ENCODE assay signal across 9 mouse cellular contexts in the genomic region with DNA sequence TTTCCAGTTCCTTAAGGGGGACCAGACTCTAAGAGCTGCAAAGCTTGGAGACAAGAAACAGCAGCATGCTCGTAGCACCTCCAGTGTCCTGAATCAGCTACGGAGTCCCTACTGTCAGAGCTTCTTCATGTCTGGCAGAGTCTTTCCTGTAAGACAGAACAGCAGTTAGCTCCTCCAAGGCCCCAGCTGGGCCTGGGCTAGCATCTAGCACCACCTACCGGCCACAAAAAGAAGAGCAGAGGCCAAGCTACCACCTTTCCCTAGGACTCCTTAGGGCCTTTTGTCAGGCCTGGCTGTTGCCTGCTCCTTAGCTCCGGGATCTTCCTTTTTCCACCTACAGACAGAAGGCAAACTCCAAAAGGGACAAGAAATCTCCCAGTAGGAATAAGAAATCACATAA.
DNase-seq lines count a peak whose midpoint lies in the region; ATAC-seq lines count a peak whose summit lies in the region.
"Had no signal": no experiment of that assay in that cellular context is flagged by ENCODE, and none has a peak within 500 bp of the region (broad histone marks: within the 10 kb centered on the region; RNA-seq: fewer than 3 reads in every experiment).

No protein-coding gene starts in this region.

- H3K9ac ChIP-seq in liver, embryonic 11.5 days (ENCODE audit: low read depth, low read length) = no peak overlapping the region
- no peak overlapping the region for H3K9ac ChIP-seq in neural tube, embryonic 13.5 days
- H3K9ac ChIP-seq: embryonic facial prominence, embryonic 15.5 days had no signal

- no peak overlapping the region for H3K27ac ChIP-seq in liver, embryonic 11.5 days (ENCODE audit: low read depth, low read length)
- no peak overlapping the region for H3K27ac ChIP-seq in neural tube, embryonic 13.5 days (replicated peaks)
- H3K27ac ChIP-seq: embryonic facial prominence, embryonic 15.5 days had no signal

- peaks cover 18% of the 10 kb centered on the region for H3K27me3 ChIP-seq in liver, embryonic 11.5 days (replicated peaks; ENCODE audit: control insufficient read depth, insufficient read depth, low read length)
- H3K27me3 ChIP-seq in neural tube, embryonic 13.5 days = peaks cover 12% of the 10 kb centered on the region; the same call in 1 of the 2 replicates

- H3K9me3 ChIP-seq in liver, embryonic 11.5 days (ENCODE audit: control insufficient read depth, low read length) = no peaks in the 10 kb centered on the region
- no peaks in the 10 kb centered on the region for H3K9me3 ChIP-seq in neural tube, embryonic 13.5 days
- H3K9me3 ChIP-seq: embryonic facial prominence, embryonic 15.5 days had no signal

- WGBS in liver, embryonic 11.5 days = 14% methylated on average over 4 of the region's 4 CpGs
- WGBS in neural tube, embryonic 13.5 days = 6% methylated on average over 4 of the region's 4 CpGs

- H3K4me3 ChIP-seq in liver, embryonic 11.5 days (ENCODE audit: low read depth, low read length) = no peak overlapping the region
- no peak overlapping the region for H3K4me3 ChIP-seq in neural tube, embryonic 13.5 days
- H3K4me3 ChIP-seq: embryonic facial prominence, embryonic 15.5 days had no signal

- H3K36me3 ChIP-seq in liver, embryonic 11.5 days (ENCODE audit: control insufficient read depth, insufficient read depth, low read length) = no peaks in the 10 kb centered on the region
- no peaks in the 10 kb centered on the region for H3K36me3 ChIP-seq in neural tube, embryonic 13.5 days
- H3K36me3 ChIP-seq: embryonic facial prominence, embryonic 15.5 days had no signal

- no peaks in the 10 kb centered on the region for H3K4me1 ChIP-seq in liver, embryonic 11.5 days (replicated peaks; ENCODE audit: control insufficient read depth, insufficient read depth, low read length)
- H3K4me1 ChIP-seq in neural tube, embryonic 13.5 days (replicated peaks) = peaks cover 23% of the 10 kb centered on the region

- no peak overlapping the region for H3K4me2 ChIP-seq in liver, embryonic 11.5 days
- no peak overlapping the region for H3K4me2 ChIP-seq in neural tube, embryonic 13.5 days
- H3K4me2 ChIP-seq: embryonic facial prominence, embryonic 15.5 days had no signal

- peak; percentile 58 for ATAC-seq in activated CD4-positive, CD25-positive, alpha-beta regulatory T cell, adult 4 months
- peak; percentile 87 for ATAC-seq in granulocyte monocyte progenitor cell, adult 5-6 weeks (replicated peaks; ENCODE audit: poor library complexity, severe bottlenecking)
- 0 out of 2 replicates have a peak, but pooled peaks have one; percentile 36 for ATAC-seq in liver, embryonic 11.5 days (replicated peaks; ENCODE audit: low FRiP score)
- ATAC-seq in neural tube, embryonic 13.5 days (ENCODE audit: low read depth) = peak; percentile 83; the same call in 1 of the 2 replicates

- DNase-seq in A20 (ENCODE audit: low read depth, low spot score) = peak; percentile 22
- peak; percentile 49 to 72 for DNase-seq in cerebellum, postnatal 4 days (ENCODE audit: low spot score in 2 of 2)
- peak; percentile 48 for DNase-seq in kidney, adult 9 months
- DNase-seq in liver, embryonic 11.5 days (ENCODE audit: low spot score) = no peak
- peak; percentile 70 for DNase-seq in testis, postnatal 10 days (ENCODE audit: low spot score)

Comparison
In these comparisons a context has a peak if more than half of its experiments do, and no peak if none do; other contexts are left out.
1. ATAC-seq: peak in every context shown above with its lines; median percentile 87 in granulocyte monocyte progenitor cell, adult 5-6 weeks; 83 in neural tube, embryonic 13.5 days; 58 in activated CD4-positive, CD25-positive, alpha-beta regulatory T cell, adult 4 months; 36 in liver, embryonic 11.5 days.